Mouse (Mus musculus) embryonic fibroblast, embryonic 13.5 days (primary cell): Measurements from ENCODE around the gene Rnf145. TPM values are rescaled to one million over a fixed set of nuclear protein-coding genes. Genes with fewer than 3 reads are reported as not detected.

Experiments
- H3K27ac ChIP-seq: 2 replicates; pipeline ENCODE4 v1.5.1; 2012; ENCODE audit warnings: low read length, control low read depth, inconsistent platforms; ENCODE audit not compliant: insufficient read depth
- H3K4me1 ChIP-seq: 2 replicates; pipeline ENCODE4 v1.6.1; 2011; ENCODE audit warnings: low read length; ENCODE audit not compliant: control insufficient read depth, insufficient read depth
- H3K4me3 ChIP-seq: 2 replicates; pipeline ENCODE4 v1.5.1; 2011; ENCODE audit warnings: mild to moderate bottlenecking, control low read depth, low read length; ENCODE audit not compliant: insufficient read depth
- CTCF ChIP-seq: IDR thresholded peaks from 2 replicates; pipeline ENCODE4 v1.5.1; 2011; ENCODE audit warnings: mild to moderate bottlenecking, control low read depth, low read length, moderate library complexity, borderline replicate concordance; ENCODE audit not compliant: insufficient read depth
- POLR2A ChIP-seq: IDR thresholded peaks from 2 replicates; pipeline ENCODE4 v1.6.1; 2011; ENCODE audit warnings: low read depth, mild to moderate bottlenecking, control low read depth, low read length, moderate library complexity
- polyA plus RNA-seq: library from polyadenylated mRNA; stranded (reverse); fragments of >200 nt; gene quantifications from 2 replicates; pipeline ENCODE4 v1.2.4, GENCODE M21; 2011; ENCODE audit warnings: low read depth; ENCODE audit not compliant: missing spikeins, insufficient read length

The Rnf145 gene
- 56.8 and 64.8 TPM in 2 replicates for polyA plus RNA-seq

- TF ChIP-seq CTCF (no peak), POLR2A (peak; percentile 65)
- Histone ChIP-seq H3K4me3 (peak within 1 kb of the TSS; percentile 81), H3K4me1 (peaks cover 2% of the 10 kb centered on the region; the same call in 1 of the 2 replicates), H3K27ac (peak within 1 kb of the TSS; percentile 69)
Observed at GRCm38 (mm10) chr11:44518281-44519095, at the start of gene Rnf145. Gene Rnf145, plus strand, starts transcription at chr11:44518964.

- TF ChIP-seq CTCF (no peak), POLR2A (no peak)
- H3K4me3 ChIP-seq: peak overlapping the region; percentile 80
- H3K4me1 ChIP-seq: peaks cover 5% of the 10 kb centered on the region
- H3K27ac ChIP-seq: no peak overlapping the region
Observed at GRCm38 (mm10) chr11:44469646-44470431, 48.9 kb upstream of the Rnf145 start.

GRCm38 (mm10) chr11:44470432-44471336 is 48.1 kb upstream of the Rnf145 start, which contains the start of gene Ublcp1:
Gene Ublcp1, minus strand, starts transcription at chr11:44470498.
- H3K27ac ChIP-seq: peak within 1 kb of the TSS; percentile 83
- TF ChIP-seq CTCF (no peak), POLR2A (peak; percentile 74)
- peak within 1 kb of the TSS; percentile 80 for H3K4me3 ChIP-seq
- peaks cover 5% of the 10 kb centered on the region for H3K4me1 ChIP-seq

- TF ChIP-seq CTCF: no peak
- TF ChIP-seq POLR2A: no peak
- peak overlapping the region; percentile 80 for H3K4me3 ChIP-seq
- peaks cover 5% of the 10 kb centered on the region for H3K4me1 ChIP-seq
- H3K27ac ChIP-seq: peak overlapping the region; percentile 83
Observed at GRCm38 (mm10) chr11:44471337-44471995, 47.3 kb upstream of the Rnf145 start.

GRCm38 (mm10) chr11:44475467-44475866 is 43.3 kb upstream of the Rnf145 start:
- Histone ChIP-seq H3K27ac (no peak overlapping the region), H3K4me3 (no peak overlapping the region), H3K4me1 (no peaks in the 10 kb centered on the region; the same call in 1 of the 2 replicates)
- no peak for TF ChIP-seq CTCF
- TF ChIP-seq POLR2A: no peak

- Histone ChIP-seq H3K27ac (no peak overlapping the region), H3K4me1 (no peaks in the 10 kb centered on the region; the same call in 1 of the 2 replicates), H3K4me3 (no peak overlapping the region)
- TF ChIP-seq POLR2A (no peak), CTCF (no peak)
Observed at GRCm38 (mm10) chr11:44476445-44476844, 42.3 kb upstream of the Rnf145 start.

GRCm38 (mm10) chr11:44478382-44478781 is 40.4 kb upstream of the Rnf145 start:
- Histone ChIP-seq H3K4me1 (no peaks in the 10 kb centered on the region), H3K27ac (no peak overlapping the region), H3K4me3 (no peak overlapping the region)
- TF ChIP-seq CTCF: no peak
- no peak for TF ChIP-seq POLR2A

- TF ChIP-seq CTCF: no peak
- no peak for TF ChIP-seq POLR2A
- H3K4me3 ChIP-seq: no peak overlapping the region
- no peak overlapping the region for H3K27ac ChIP-seq
Observed at GRCm38 (mm10) chr11:44480246-44480645, 38.5 kb upstream of the Rnf145 start.

More at GRCm38 (mm10) chr11:44480246-44480645, 38.5 kb upstream of the Rnf145 start:
- no peaks in the 10 kb centered on the region for H3K4me1 ChIP-seq
